Mouse (Mus musculus): ENCODE results near the gene Ctbp1. TPM values are rescaled to one million over a fixed set of nuclear protein-coding genes. Genes with fewer than 3 reads are reported as not detected.

The Ctbp1 gene
- 100 to 1,000 TPM; 214 to 234 TPM for total RNA-seq (2021)
- long read RNA-seq, experiment 1, transcript Ctbp1-211 (10 exons, 2,436 nt) = minor isoform, 34 of 310 reads
- long read RNA-seq, experiment 1, transcript Ctbp1-201 (9 exons, 2,279 nt) = major isoform, 46 of 310 reads
- long read RNA-seq, experiment 1, partial matches to known transcripts = 10 of 310 reads
- long read RNA-seq, experiment 1, other reads (novel, unspliced or antisense) = 215 of 310 reads
- long read RNA-seq, experiment 2, transcript Ctbp1-211 (10 exons, 2,436 nt) = minor isoform, 71 of 597 reads
- long read RNA-seq, experiment 2, transcript Ctbp1-212 (7 exons, 3,595 nt) = minor isoform, 7 of 597 reads
- long read RNA-seq, experiment 2, transcript Ctbp1-201 (9 exons, 2,279 nt) = major isoform, 95 of 597 reads
- long read RNA-seq, experiment 2, partial matches to known transcripts = 23 of 597 reads
- long read RNA-seq, experiment 2, other reads (novel, unspliced or antisense) = 401 of 597 reads

- DNase-seq (ENCODE audit: low spot score in 2 of 2) = peak; percentile 86 to 87
Measured at GRCm38 (mm10) chr5:33274953-33275454, at the start of gene Ctbp1. TSS of gene Ctbp1 (minus strand) at chr5:33274994.

- DNase-seq (ENCODE audit: low spot score in 2 of 2) = no peak
Measured at GRCm38 (mm10) chr5:33324491-33324890, 49.7 kb upstream of the Ctbp1 start.

GRCm38 (mm10) chr5:33312192-33312591 is 37.4 kb upstream of the Ctbp1 start:
- no peak for DNase-seq (ENCODE audit: low spot score in 2 of 2)

GRCm38 (mm10) chr5:33310704-33311462 is 36.1 kb upstream of the Ctbp1 start:
- DNase-seq (ENCODE audit: low spot score in 2 of 2) = no peak

- DNase-seq (ENCODE audit: low spot score in 2 of 2) = no peak
Measured at GRCm38 (mm10) chr5:33301801-33302200, 27.0 kb upstream of the Ctbp1 start.

- DNase-seq (ENCODE audit: low spot score in 2 of 2) = peak in 1 of 2 experiments; percentile 3
Measured at GRCm38 (mm10) chr5:33297164-33297563, 22.4 kb upstream of the Ctbp1 start.

GRCm38 (mm10) chr5:33293796-33294430 is 19.1 kb upstream of the Ctbp1 start:
- DNase-seq (ENCODE audit: low spot score in 2 of 2) = no peak

GRCm38 (mm10) chr5:33283951-33284350 is 9.2 kb upstream of the Ctbp1 start:
- DNase-seq (ENCODE audit: low spot score in 2 of 2) = no peak

GRCm38 (mm10) chr5:33281428-33281827 is 6.6 kb upstream of the Ctbp1 start:
- DNase-seq (ENCODE audit: low spot score in 2 of 2) = no peak

GRCm38 (mm10) chr5:33278950-33279349 is 4.2 kb upstream of the Ctbp1 start:
- no peak for DNase-seq (ENCODE audit: low spot score in 2 of 2)

GRCm38 (mm10) chr5:33277286-33277685 is 2.5 kb upstream of the Ctbp1 start:
- no peak for DNase-seq (ENCODE audit: low spot score in 2 of 2)

GRCm38 (mm10) chr5:33275754-33276153 is 960 bp upstream of the Ctbp1 start:
- no peak for DNase-seq (ENCODE audit: low spot score in 2 of 2)

- DNase-seq (ENCODE audit: low spot score in 2 of 2) = peak; percentile 92 to 94
Measured at GRCm38 (mm10) chr5:33274085-33274952, 475 bp downstream of the Ctbp1 start.

GRCm38 (mm10) chr5:33273777-33274084 is 1.1 kb downstream of the Ctbp1 start:
- DNase-seq (ENCODE audit: low spot score in 2 of 2) = no peak

- no peak for DNase-seq (ENCODE audit: low spot score in 2 of 2)
Measured at GRCm38 (mm10) chr5:33272845-33273776, 1.7 kb downstream of the Ctbp1 start.

- DNase-seq (ENCODE audit: low spot score in 2 of 2) = no peak
Measured at GRCm38 (mm10) chr5:33272146-33272545, 2.6 kb downstream of the Ctbp1 start.

- DNase-seq (ENCODE audit: low spot score in 2 of 2) = peak; percentile 84 to 88
Measured at GRCm38 (mm10) chr5:33270568-33270967, 4.2 kb downstream of the Ctbp1 start.

GRCm38 (mm10) chr5:33254416-33254815 is 20.4 kb downstream of the Ctbp1 start:
- DNase-seq (ENCODE audit: low spot score in 2 of 2) = no peak

GRCm38 (mm10) chr5:33248186-33248585 is 26.6 kb downstream of the Ctbp1 start:
- DNase-seq (ENCODE audit: low spot score in 2 of 2) = no peak

Data from adrenal gland, adult 18-20 months (tissue).